Mouse (Mus musculus) gastrocnemius, postnatal 14 days (tissue): ENCODE results near the gene March9. TPM values are rescaled to one million over a fixed set of nuclear protein-coding genes. Genes with fewer than 3 reads are reported as not detected.
"Not testable (repeated sequence)": the region's sequence is repeated elsewhere in the genome, so short reads cannot be mapped to it uniquely, and the experiment has no call there.

Experiments used
- DNase-seq: peaks from one replicate; pipeline ENCODE4 v3.0.0; 2021; ENCODE audit warnings: mixed read lengths
- intact Hi-C: fragments of 180-260 bp; cut with DNase I; formaldehyde crosslinking; loops from one replicate; pipeline ENCODE4 v1.15.1; 2025; ENCODE audit warnings: low total_unique reads
- total RNA-seq, 2 experiments: library from RNA; stranded (reverse); gene quantifications; 2 replicates each; pipeline ENCODE4 v1.2.3; 2021

The March9 gene
- total RNA-seq, 2 experiments from 2014 or later: 0.82 to 1.2 TPM

DNA sequence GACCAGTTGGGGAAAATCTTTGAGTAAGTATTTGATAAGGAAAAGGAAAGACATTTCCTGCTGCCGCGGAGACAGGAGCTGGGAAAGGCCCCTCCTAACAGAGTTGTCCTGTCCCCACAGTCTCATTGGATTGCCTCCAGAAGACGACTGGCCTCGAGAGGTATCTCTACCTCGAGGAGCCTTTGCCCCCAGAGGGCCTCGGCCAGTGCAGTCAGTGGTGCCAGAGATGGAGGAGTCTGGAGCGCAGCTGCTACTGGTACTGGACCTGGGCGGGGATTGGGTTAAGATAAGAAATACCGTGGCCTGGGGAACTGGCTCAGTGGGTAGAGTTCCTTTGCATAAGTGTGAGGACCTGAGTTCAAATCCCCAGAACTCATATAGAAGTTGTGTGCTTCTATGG lies 6.0 kb upstream of the March9 start:
- no peak for DNase-seq
- intact Hi-C loops: no loop called here

DNA sequence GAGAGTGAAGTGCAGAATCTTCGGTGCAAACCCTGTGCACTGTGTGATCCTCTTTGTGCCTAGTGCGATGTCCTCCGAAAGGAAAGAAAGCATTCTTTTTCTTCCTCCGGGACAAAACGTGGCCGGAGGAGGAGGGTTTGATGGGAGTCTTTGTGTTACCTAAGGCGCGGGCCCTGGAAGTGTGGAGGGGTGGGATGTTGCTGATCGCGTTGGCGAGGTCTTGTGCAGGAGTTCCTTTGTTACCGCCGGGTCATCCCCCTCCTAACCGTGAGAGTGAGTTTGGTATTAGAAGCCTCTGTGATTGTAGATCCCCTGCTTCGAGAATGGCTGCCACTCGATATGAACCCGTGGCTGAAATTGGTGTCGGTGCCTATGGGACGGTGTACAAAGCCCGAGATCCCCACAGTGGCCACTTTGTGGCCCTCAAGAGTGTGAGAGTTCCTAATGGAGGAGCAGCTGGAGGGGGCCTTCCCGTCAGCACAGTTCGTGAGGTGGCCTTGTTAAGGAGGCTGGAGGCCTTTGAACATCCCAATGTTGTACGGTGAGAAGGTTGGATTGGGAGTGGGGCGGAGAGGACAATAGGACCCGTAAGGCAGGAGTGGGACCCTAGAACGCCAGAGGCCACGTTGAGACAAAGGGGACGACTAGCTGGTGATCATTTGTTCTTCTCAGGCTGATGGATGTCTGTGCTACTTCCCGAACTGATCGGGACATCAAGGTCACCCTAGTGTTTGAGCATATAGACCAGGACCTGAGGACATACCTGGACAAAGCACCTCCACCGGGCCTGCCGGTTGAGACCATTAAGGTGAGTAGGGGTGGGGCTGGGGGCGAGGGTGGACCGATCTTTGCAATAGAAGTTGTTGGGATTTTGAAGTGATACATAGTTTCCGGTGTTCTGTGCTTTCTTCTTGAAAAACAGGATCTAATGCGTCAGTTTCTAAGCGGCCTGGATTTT lies 4.2 kb upstream of the March9 start:
- DNase-seq: no peak
- intact Hi-C loops: no loop called here

DNA sequence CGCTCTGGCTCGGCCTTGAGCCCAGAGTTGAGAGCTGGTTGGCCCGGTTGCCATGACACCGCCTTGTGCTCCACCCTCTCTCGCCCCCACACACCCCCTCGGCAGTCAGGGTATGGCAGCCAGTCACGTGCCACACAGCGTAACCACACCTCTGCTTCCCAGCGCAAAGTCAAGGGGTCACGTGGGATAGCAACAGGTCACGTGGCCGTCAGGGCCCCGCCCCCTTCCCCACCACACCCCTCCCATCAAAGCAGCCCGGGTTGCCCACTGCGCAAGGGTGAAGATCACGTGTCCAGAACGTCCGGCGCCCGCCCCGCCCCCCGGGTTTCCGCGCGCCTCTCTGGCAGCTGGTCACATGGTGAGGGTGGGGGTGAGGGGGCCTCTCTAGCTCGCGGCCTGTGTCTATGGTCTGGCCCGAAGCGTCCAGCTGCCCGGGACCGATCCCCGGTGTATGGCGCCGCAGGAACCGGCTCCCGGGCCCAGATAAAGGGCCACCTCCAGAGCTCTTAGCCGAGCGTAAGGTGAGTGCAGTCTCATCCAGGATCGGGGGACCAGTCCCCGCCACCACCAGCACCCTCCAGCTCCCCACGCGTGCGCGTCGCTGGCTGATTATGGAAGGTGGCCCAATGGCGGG lies 3.4 kb upstream of the March9 start, which contains the start of gene Cdk4:
Gene Cdk4 (plus strand): TSS at position 296 of the 634 bp plus-strand sequence.
- intact Hi-C loops: no loop called here
- peak; percentile 98 for DNase-seq

DNA sequence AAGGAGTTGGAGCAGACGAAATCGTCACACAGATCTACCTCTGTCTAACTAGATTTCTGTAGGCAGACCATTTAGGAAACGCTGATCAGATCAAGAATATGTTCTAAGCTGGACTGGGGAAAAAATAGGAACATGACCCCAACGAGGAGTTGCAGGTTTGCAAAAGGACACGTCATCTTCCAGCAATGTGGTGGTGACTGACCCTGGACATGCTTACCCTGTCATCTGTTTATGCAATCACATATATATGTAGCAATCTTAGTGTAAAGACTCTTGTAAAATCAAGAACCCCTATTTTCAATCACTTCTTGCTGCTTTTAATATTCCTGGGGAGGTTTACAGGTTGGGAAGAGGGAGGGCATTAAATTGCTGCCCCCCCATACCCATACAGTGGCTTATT lies 2.5 kb upstream of the March9 start:
- intact Hi-C loops: no loop called here
- DNase-seq: no peak

- DNase-seq, intact Hi-C loops: not testable (repeated sequence)
These were observed 2.1 kb upstream of the March9 start for GRCm38 (mm10) chr10:127062101-127062500.

GRCm38 (mm10) chr10:127061513-127061912 lies 1.5 kb upstream of the March9 start:
- intact Hi-C loops: no loop called here
- no peak for DNase-seq

- no peak for DNase-seq
- intact Hi-C loops: no loop called here
These were observed 1.1 kb upstream of the March9 start for GRCm38 (mm10) chr10:127061085-127061484.

- intact Hi-C loops: no loop called here
- DNase-seq: no peak
These were observed 613 bp downstream of the March9 start for GRCm38 (mm10) chr10:127059174-127059967.

- DNase-seq: no peak
- intact Hi-C loops: no loop called here
These were observed 1.3 kb downstream of the March9 start for GRCm38 (mm10) chr10:127058708-127059107.

GRCm38 (mm10) chr10:127058161-127058560 lies 1.8 kb downstream of the March9 start:
- DNase-seq: peak; percentile 74
- intact Hi-C loops: no loop called here

DNA sequence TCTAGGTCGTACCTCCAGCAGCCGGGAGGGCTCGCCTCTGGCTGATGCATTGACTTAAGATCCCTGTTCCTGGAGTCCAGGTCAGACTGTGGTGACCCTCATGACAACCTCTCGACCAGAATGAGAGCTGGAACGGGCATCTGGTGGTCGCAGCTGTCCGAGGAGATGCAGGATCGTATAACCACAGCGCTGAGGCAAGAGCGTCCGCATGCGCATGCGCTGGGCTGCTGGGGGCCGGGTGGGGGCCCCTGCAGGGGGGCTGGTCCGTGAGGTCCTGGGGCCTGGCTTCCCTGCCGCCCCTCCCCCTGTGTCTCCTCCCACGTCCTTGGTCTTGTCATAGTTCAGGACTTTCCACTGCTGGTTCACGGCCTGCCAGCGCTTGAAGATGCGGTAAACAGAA lies 3.5 kb downstream of the March9 start:
- no peak for DNase-seq
- intact Hi-C loops: no loop called here

GRCm38 (mm10) chr10:127055406-127055805 lies 4.6 kb downstream of the March9 start:
- intact Hi-C loops: no loop called here
- no peak for DNase-seq

DNA sequence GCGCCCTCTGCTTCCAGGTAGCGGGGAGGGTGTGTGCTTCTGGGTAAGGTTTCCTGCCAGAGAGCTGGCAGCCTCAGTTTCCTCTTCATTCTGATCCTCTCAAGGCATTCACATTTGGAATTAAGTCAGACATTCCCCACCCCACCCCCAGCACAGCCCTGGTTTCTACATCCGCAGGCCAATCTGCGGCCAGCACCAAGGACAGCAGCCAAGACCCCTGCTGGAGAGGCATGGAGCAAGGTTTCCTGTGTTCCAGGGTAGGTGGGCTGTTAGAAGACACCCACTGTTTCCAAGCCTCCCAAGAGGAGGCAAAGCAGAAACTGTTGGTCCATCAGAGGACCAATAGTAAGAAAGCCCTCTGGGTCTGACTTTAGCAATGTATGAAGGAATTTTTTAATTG lies 5.3 kb downstream of the March9 start:
- DNase-seq: no peak
- intact Hi-C loops: no loop called here

DNA sequence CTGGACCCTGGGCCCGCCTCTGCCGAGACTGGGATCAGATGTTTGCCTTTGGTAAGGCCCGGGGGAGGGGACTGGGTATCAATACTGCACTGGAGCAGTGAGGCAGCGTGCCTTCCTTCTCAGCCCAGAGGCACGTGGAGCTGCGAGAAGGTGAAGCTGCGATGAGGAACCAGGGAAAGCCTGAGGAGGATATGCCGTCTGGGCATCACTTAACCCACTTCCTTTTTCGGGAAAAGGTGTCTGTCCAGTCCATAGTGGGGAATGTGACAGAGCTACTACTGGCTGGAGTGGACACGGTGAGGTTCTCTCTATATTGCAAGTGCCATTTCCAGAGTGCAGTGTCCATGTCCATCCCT lies 9.9 kb downstream of the March9 start:
- intact Hi-C loops: no loop called here
- DNase-seq: no peak

DNA sequence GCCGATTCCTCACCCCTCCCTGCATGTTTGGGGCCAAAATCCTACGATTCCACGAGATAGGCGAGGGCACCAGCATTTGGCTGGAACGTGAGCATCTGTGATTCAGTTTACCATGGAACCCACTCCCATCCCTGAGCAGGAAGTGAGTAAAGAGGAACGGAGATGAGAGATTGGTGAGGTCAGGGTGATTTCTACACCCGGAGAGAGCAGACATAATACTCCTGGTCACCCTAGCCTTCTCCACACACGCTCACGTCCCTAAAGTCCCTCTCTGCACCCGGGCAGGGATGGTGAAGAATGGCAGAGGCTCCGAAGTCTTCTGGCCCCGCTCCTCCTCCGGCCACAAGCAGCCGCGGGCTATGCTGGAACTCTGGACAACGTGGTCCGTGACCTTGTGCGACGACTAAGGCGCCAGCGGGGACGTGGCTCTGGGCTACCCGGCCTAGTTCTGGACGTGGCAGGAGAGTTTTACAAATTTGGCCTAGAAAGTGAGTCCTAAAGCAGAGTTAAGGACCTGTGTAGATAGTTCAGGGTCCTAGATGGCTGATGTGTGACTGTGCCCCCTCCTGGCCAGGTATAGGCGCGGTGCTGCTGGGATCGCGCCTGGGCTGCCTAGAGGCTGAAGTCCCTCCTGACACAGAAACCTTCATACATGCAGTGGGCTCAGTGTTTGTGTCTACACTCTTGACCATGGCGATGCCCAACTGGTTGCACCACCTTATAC lies 10.4 kb downstream of the March9 start:
- intact Hi-C loops: no loop called here

GRCm38 (mm10) chr10:127048608-127049394 lies 11.2 kb downstream of the March9 start:
- intact Hi-C loops: no loop called here
- no peak for DNase-seq

More for the DNA sequence above, 10.4 kb downstream of the March9 start:
- DNase-seq: no peak

DNA sequence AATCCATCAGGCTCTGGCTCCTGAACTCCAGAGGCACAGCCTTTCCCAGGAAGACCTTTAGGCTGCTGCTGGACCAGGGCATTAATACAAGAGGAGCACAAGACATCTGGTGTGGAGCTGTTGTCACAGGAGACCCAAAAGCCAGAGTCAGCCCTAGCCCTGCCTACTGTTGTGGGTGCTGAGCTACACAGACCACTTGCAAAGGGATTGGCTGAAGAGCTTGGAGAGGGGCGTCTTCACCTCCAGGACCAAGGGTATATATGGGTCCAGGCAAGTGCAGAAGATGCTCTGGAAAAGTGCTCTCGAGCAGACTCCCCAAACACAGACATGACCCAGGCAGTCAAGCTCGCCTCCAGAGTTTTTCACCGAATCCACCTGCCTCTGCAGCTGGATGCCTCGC lies 12.0 kb downstream of the March9 start, which contains the start of gene Cyp27b1:
Gene Cyp27b1 (plus strand): TSS at position 297 of the 400 bp plus-strand sequence.
- no peak for DNase-seq
- intact Hi-C loops: no loop called here

- no peak for DNase-seq
- intact Hi-C loops: no loop called here
These were observed 16.8 kb downstream of the March9 start for GRCm38 (mm10) chr10:127043187-127043586.
